Mouse (Mus musculus) brain, adult 10 weeks (tissue): ENCODE data around the gene Pde4c. TPM values are rescaled to one million over a fixed set of nuclear protein-coding genes. Genes with fewer than 3 reads are reported as not detected.

Source experiments
- polyA plus RNA-seq: library from polyadenylated mRNA; stranded (reverse); fragments of 350-450 nt; fragmentation: Illumina TruSeq; extraction: RNeasy Lipid Tissue Mini Kit (QIAGEN cat#74804); gene quantifications from one replicate; pipeline ENCODE4 v1.2.3, GENCODE M21; 2015; ENCODE audit warnings: low read depth, low replicate concordance

Gene Pde4c
- 2.8 TPM for polyA plus RNA-seq

DNA sequence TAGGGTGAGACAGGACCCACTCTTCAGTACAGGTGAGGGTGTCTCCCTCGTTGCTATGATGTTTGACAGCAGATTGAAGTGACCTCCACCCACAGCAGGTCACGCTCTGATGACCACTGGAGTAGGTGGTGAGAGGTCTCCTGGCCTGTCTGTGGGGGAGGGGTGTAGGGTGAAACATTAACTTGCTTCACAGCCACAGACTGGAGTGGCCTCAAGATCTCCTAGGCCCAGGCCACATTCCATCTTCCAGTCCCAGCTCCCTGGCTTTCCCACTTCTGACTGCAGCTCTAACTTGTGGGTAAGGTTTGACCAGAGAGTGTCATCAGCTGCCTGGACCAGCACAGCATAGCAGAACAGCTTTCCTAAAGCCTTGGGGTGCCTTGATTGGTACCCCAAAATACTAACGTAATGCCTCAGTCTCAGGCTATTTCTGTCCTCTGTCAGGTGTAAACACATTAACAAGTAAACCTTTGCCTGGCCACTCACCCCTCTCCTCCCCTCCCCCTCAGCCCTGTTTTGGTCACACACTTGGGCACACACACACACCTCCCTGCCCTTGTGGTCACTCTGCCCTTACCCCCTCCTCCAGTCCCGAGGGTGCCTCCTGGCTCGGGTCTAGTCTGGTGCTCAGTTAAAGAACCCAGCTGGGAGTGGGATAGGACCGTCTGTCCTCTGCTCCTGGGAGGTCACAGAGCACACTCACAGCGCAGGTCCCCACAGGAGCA is at the start of gene Pde4c:
Pde4c (plus strand) TSS at position 235 of the 725 bp plus-strand sequence.

DNA sequence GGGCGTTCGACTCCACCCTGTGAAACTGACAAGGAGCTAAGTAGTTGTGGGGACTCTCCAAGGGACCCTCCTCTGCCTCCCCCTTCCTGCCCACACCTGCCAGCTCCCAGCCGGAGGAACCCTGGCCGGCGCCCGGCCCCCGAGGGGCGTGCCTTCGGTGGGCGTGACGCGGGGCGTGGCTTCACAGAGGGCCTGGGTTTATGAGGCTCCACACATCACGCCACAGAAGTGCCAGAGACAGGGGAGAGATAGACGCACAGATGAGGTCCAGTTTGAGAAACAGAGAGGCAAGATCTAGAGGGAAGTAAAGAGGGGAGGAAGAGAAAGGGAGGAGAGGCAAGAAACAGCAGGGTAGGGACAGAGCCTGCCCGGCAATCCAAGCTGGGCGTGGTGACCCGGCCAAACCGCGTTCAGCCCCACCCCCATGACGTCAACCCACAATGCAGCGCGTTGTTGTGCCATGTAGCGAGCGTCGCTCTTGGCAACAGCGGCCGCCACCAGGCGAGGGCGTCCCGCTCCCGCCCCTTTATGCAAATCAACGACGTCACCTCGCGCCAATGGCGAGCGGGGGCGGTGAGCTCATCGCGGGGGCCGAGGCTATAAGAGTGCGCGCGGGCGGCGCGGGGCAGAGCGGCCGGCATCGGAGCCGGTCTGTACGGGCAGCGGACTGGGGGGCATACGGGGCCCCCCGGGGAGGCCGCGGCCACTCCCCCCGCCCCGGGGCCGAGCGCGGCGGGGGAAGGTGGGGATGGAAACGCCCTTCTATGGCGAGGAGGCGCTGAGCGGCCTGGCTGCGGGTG is 25.0 kb upstream of the Pde4c start, which contains the start of gene Jund:
Jund (plus strand) TSS at position 640 of the 800 bp plus-strand sequence.

DNA sequence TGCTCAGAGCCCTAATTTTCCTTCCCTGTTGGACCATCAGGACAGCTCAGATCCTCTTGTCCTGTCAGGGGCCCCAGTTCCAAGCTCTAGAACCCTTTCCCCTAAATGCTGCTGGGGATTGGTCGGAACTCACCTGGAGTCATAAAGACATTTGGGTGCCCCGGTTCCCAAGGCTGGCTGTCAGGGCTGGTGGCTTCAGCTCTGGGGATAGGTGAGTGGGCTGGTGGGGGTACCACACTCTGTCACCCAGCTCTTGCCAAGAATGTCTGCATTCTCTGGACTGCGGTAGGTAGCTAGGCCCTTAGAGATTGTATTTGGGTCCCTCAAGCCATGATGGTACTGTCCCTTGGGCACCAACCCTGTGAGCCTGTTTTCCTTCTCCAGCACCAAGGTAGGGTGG is 20.2 kb upstream of the Pde4c start, which contains the start of gene Iqcn:
Iqcn (plus strand) TSS at position 171 of the 400 bp plus-strand sequence.

DNA sequence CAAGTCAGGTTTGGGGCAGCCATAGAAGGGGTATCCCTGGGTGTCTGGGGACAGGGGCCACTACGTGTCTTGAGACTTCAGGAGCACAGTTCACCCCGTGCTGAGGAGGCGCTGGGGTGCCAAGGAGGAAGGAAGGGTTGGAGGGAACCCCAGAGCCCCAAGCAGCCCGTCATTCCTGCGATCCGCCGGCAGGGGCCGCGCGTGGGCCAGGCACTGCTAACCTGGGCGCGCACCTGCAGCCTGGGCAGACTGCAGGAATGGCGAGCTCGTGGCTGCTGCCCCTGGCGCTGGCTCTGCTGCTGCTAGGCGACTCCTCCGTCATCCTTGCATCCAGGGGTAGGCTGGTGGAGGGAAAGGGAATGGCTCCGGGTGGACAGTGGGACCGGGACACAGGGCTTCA is 5.2 kb upstream of the Pde4c start, which contains the start of gene Gm3336:
Gm3336 (plus strand) TSS at position 247 of the 400 bp plus-strand sequence.

DNA sequence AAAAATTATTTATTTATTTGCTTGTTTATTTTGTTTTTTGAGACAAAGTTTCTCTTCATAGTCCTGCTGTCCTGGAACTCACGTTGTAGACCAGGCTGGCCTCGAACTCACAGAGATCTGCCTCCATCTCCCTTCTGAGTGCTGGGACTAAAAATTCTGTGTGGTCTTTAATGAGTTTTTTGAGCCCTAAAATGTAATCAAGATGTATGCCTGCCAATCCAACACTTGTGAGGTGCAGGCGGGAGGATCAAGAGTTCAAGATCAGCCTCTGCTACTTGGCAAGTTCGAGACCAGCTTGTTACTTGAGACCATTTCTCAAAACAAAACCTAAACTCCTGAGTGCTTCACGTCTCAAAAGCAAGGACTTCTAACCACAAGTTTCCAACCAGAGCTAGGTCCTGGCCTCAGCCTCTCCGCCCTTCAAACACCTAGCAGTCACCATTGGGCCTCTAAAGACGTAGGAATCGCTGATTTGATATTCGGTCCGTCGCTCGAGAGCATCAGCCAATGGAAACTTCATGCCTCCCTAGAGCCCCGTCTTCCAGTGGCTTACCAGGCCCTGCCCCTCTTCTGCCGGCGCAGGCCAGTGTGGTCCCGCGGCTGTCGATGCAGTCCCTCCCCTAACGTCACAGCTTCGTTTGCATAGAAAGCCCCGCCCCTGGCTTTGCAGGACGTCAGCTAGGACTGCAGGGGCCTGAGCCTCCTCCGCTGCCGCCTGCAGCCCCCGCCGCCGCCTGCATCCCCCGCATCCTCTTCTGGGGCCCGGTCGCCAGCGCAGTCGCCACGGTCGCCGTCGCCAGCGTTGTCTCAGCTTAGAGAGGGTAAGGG is 30.7 kb downstream of the Pde4c start, which contains the start of gene Rab3a:
Rab3a (plus strand) TSS at position 637 of the 828 bp plus-strand sequence.

DNA sequence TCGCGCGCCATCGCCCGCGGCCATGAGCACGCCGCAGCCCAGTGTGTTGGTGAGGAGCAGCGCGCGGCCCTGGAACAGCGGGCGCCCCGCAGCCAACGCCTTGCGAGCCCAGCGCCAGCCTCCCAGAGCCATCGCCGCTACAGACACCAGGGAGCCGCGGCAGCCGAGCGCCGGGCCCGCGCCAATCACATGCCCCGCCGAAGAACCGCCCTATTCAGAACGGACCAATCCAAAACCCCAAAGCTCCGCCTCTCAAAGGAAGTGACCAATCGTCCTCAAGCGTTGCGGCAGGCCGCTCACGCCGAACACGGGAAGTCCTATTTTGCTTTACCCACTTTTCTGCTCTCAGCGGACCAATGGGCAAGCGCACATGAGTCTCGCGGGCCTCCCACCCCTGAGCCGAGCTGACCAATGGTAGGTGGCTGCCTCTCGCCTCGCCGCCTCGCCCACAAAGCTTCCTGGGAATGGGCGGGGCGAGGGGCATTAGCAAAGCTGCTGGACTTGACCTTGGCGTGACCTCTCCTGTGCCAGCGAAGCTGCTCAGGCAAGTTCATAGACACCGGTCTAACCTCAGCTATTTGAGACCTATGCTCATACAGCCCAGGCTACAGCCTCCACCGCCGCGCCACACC is 37.4 kb downstream of the Pde4c start, which contains the start of gene Mpv17l2:
Mpv17l2 (minus strand) TSS at position 172 of the 632 bp plus-strand sequence.

DNA sequence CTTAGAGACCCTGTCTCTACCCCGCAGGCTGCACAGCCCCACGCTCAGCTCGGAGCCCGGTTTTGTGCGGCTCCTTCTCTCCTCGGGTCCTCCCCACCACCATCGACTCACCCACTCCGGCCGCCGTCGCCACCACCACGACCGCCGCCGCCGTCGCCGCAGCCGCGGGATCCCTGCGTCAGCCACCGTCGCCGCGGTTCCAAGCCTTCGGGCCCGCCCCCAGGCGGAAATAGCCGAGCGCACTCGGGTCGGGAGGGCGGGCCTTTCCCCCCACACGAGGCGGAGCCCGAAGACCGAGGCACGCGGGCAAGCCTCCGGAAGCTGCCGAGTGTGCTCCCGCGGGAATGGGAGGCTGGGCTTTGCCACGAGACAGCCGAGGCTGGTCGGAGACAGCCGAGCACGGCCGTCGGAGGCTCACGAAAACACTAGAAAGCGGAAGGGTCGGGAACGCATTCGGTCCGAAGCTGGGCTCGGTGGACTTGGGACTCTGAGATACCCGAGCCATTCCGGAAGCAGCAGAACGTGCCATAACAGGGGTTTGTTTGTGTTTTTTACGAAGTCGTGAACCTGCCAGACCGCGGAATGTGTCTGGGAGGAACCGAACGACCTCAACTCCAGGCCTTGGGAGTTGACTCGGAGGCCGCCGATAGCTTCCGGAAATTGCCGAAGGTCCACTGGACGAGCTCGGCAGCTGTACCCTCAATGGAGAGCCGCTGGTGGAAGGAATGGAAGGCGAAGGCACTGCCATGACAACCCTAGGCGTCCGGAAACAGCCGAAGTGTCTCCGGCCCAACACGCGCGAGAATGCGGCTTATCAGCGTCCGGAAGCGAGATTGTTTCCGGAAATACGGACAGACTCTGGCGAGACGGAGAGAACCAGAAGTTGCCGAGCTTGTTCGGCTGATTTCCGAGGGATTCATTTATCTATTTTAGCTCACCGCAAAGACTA is 53.2 kb downstream of the Pde4c start, which contains the start of gene Pik3r2:
Pik3r2 (minus strand) TSS at position 218 of the 949 bp plus-strand sequence.

Other genes starting within 250 kb of the Pde4c start
- 33.9 TPM for gene Klhl26, start 246.8 kb upstream of the Pde4c start, polyA plus RNA-seq
- gene Tmem59l, start 236.4 kb upstream of the Pde4c start, polyA plus RNA-seq, result 410 TPM
- gene Crlf1, start 230.6 kb upstream of the Pde4c start, polyA plus RNA-seq, result 5.2 TPM
- 129 TPM for gene Rex1bd, start 217.0 kb upstream of the Pde4c start, polyA plus RNA-seq
- gene Uba52, start 212.9 kb upstream of the Pde4c start, polyA plus RNA-seq, result 1,689 TPM
- 487 TPM for gene Fkbp8, start 196.0 kb upstream of the Pde4c start, polyA plus RNA-seq
- gene Kxd1, start 195.8 kb upstream of the Pde4c start, polyA plus RNA-seq, result 57.3 TPM
- gene Ell, start 184.3 kb upstream of the Pde4c start, polyA plus RNA-seq, result 12.0 TPM
- gene Isyna1, start 129.3 kb upstream of the Pde4c start, polyA plus RNA-seq, result 38.2 TPM
- 179 TPM for gene Ssbp4, start 114.8 kb upstream of the Pde4c start, polyA plus RNA-seq
- gene Lrrc25, start 107.6 kb upstream of the Pde4c start, polyA plus RNA-seq, result 0.85 TPM
- gene Gdf15, start 91.3 kb upstream of the Pde4c start, polyA plus RNA-seq, result not detected
- gene Pgpep1, start 63.3 kb upstream of the Pde4c start, polyA plus RNA-seq, result 14.7 TPM
- 72.2 TPM for gene Lsm4, start 50.5 kb upstream of the Pde4c start, polyA plus RNA-seq
- gene Jund, start 24.8 kb upstream of the Pde4c start, polyA plus RNA-seq, result 82.5 TPM
- gene Iqcn, start 20.3 kb upstream of the Pde4c start, polyA plus RNA-seq, result 0.09 TPM
- gene Gm3336, start 5.2 kb upstream of the Pde4c start, polyA plus RNA-seq, result not detected
- gene Rab3a, start 31.0 kb downstream of the Pde4c start, polyA plus RNA-seq, result 913 TPM
- gene Mpv17l2, start 37.2 kb downstream of the Pde4c start, polyA plus RNA-seq, result 36.8 TPM
- gene Pik3r2, start 53.0 kb downstream of the Pde4c start, polyA plus RNA-seq, result 83.0 TPM
- 175 TPM for gene Mast3, start 81.3 kb downstream of the Pde4c start, polyA plus RNA-seq
- gene Il12rb1, start 84.7 kb downstream of the Pde4c start, polyA plus RNA-seq, result 0.67 TPM
- gene Arrdc2, start 116.0 kb downstream of the Pde4c start, polyA plus RNA-seq, result 17.6 TPM
- gene Kcnn1, start 139.5 kb downstream of the Pde4c start, polyA plus RNA-seq, result 16.4 TPM
- 106 TPM for gene Ccdc124, start 150.2 kb downstream of the Pde4c start, polyA plus RNA-seq
- 14.2 TPM for gene Slc5a5, start 169.0 kb downstream of the Pde4c start, polyA plus RNA-seq
- 1,083 TPM for gene Rpl18a, start 173.7 kb downstream of the Pde4c start, polyA plus RNA-seq
- 25.7 TPM for gene Map1s, start 182.2 kb downstream of the Pde4c start, polyA plus RNA-seq